Mouse (Mus musculus) cerebellum, adult 2 months (tissue): Measurements from ENCODE around the gene Emg1.
A peak's percentile ranks its signal among the peaks of the same experiment; 100 is the strongest.

Experiments
- CTCF ChIP-seq: fragments of 200-500 bp; IDR thresholded peaks from 2 replicates; pipeline ENCODE4 v1.5.1; 2011; ENCODE audit warnings: low read depth, mild to moderate bottlenecking, control low read depth, low read length, moderate library complexity, borderline replicate concordance; ENCODE audit not compliant: insufficient read depth
- POLR2A ChIP-seq: fragments of 200-500 bp; IDR thresholded peaks from 2 replicates; pipeline ENCODE4 v1.6.1; 2011; ENCODE audit warnings: low read length, control low read depth, borderline replicate concordance; ENCODE audit not compliant: insufficient read depth

DNA sequence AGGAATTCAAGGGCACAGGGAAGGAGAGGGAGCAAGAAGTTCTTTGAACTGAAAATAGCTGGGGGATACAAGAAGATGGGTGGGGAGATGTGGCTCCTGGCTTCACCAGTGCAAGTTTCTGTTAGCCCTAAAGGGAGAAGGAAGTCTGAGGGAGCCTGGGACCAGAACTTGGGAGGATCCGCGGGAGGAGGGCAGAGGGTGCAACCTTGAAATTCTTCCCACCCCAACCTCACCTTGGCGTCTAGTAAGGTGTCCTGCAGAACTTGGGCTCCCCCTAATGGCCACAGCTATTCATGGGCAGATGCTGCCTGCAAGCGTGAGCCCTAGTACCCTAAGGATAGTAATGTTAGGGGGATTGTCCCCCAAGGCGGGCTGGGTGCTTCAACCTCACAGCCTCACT, 47.3 kb upstream of the Emg1 start:
- TF ChIP-seq POLR2A (peak; percentile 40; the same call in 1 of the 2 replicates), CTCF (peak; percentile 92)
